Mouse (Mus musculus) naive thymus-derived CD4-positive, alpha-beta T cell, adult 2 months (primary cell): ENCODE data around the gene Olfr1051.
"Not testable (repeated sequence)": the region's sequence is repeated elsewhere in the genome, so short reads cannot be mapped to it uniquely, and the experiment has no call there.

Experiments
- DNase-seq: peaks from one replicate; pipeline ENCODE4 v3.0.0-alpha.2; 2011; ENCODE audit warnings: low read depth

Gene Olfr1051

DNA sequence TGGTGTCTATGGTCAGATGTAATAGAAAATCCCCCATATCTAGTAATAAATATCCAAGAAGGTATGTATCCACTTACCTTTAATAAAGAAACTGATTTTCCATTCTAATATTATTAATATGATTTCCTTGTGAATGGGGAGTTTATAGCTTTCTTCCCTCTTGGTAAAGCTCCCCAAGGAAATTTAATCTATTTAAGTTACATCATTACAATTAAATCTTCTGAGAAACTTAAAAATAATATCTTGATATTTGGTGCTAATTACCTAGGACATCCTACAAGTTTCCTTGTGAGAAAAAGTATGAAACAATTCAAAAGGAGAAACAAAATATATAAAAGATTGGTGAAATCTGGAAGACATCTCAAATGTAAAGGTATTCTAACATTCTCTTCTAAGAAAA, at the start of gene Olfr1051:
TSS of gene Olfr1051 (minus strand) at position 101 of the 400 bp plus-strand sequence.
- not testable (repeated sequence) for DNase-seq

DNA sequence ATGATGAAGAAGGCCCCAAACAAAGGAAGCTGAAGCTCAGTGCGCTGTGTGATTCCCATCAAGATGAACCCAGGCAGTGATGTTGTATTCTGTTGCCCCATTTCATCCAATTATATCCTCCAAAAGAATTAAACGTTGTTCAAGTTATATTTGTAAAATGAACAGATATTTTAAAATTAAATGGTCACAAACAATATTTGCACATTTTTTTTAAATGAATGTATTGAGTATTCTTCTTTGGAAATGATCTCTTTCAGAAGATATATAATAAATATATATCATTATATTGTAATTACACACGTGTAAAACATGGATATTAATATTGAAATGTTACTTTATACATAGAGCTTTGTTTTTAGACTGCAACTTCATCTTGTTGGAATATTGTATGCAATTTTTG, 36.3 kb upstream of the Olfr1051 start, which contains the start of gene Olfr1053:
TSS of gene Olfr1053 (minus strand) at position 101 of the 400 bp plus-strand sequence.
- no peak for DNase-seq

DNA sequence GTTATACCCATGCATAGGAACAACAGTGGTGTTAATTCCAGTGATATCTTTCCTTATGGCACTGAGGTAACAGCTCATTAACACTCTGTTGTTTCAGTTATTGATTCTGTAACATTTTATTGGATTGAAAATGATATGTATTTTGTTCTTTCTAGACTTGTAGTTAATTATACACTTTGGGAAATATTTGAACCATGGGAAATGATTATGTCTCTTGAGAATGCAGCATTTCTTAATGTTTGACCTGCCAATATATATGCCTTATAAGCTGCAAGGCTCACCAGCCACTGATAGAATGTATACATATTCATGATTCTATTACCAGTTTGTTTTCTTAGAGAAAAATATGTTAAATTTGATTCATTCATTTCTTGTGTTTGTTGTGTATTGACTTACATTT, 13.3 kb upstream of the Olfr1051 start, which contains the start of gene Olfr1052:
TSS of gene Olfr1052 (plus strand) at position 301 of the 400 bp plus-strand sequence.
- no peak for DNase-seq

DNA sequence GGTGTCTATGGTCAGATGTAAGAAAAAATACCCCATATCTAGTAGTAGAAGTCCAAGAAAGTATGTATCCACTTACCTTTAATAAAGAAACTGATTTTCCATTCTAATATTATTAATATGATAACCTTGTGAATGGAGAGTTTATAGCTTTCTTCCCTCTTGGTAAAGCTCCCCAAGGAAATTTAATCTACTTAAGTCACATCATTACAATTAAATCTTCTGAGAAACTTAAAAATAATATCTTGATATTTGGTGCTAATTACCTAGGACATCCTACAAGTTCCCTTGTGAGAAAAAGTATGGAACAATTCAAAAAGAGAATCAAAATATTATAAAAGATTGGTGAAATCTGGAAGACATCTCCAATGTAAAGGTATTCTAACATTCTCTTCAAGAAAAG, 20.7 kb downstream of the Olfr1051 start, which contains the start of gene Olfr1049:
TSS of gene Olfr1049 (minus strand) at position 101 of the 400 bp plus-strand sequence.
- DNase-seq = not testable (repeated sequence)

DNA sequence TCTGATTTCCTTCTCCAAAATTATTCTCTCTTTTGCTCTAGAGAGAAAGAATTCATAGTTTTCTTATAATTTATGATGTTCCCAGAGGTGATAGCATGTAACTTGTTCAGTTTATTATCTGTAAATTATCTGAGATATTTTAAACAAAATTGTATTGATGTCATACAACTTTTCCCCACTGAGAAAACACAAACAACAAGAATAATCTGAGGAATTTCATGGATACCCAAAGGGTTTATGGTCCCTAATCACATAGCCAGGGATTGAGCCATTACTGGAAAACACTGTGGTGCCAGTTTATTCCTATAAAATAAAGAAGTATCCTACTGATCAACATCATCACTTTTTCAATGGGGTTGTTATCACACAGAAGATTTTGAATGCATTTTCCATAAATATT, 38.7 kb downstream of the Olfr1051 start, which contains the start of gene Olfr1048:
TSS of gene Olfr1048 (minus strand) at position 101 of the 400 bp plus-strand sequence.
- no peak for DNase-seq

DNA sequence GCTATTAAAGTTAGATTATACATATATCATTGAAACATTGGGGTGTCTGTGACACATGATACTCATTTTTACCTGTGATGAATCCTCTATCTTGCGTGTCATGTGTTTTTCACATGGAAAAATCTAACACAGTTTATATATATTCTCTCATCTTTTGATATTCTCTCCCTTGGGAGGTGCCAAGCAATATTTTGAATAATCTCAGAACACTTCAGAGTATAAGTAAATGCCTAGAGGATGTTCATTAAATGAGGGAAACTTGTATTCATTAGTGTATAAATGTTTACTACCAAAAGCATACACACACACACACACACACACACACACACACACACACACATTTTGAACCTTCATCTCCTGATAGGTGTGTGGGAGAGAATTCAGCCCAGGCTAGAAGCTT, 47.6 kb downstream of the Olfr1051 start, which contains the start of gene Olfr1047:
TSS of gene Olfr1047 (minus strand) at position 101 of the 400 bp plus-strand sequence.
- DNase-seq = no peak
